Mouse (Mus musculus) liver, embryonic 15.5 days (tissue): ENCODE measurements at regions not wholly inside any gene's neighbourhood (a gene's known extent, or its start where the extent isn't known, plus 50 kb on each side); places are given as distances from the start of the nearest gene placed in this dataset.

Experiments used
- ATAC-seq: fragments of 200-750 bp; cut with Nextera tagmentation; 2 replicates; pipeline ENCODE4 v1.8.0; 2017; ENCODE audit warnings: moderate number of reproducible peaks, mild to moderate bottlenecking, moderate library complexity; ENCODE audit not compliant: insufficient read depth
- H3K27ac ChIP-seq: fragments of 300-500 bp; sonication (generic); replicated peaks from 2 replicates; pipeline ENCODE4 v1.5.1; 2015; ENCODE audit warnings: mild to moderate bottlenecking, inconsistent platforms
- H3K27me3 ChIP-seq: fragments of 300-500 bp; sonication (generic); 2 replicates; pipeline ENCODE4 v1.6.1; 2015; ENCODE audit warnings: mild to moderate bottlenecking, inconsistent platforms
- H3K36me3 ChIP-seq: fragments of 300-500 bp; sonication (generic); replicated peaks from 2 replicates; pipeline ENCODE4 v1.6.1; 2015; ENCODE audit warnings: moderate library complexity, mild to moderate bottlenecking, inconsistent platforms
- H3K4me1 ChIP-seq: fragments of 300-500 bp; sonication (generic); replicated peaks from 2 replicates; pipeline ENCODE4 v1.6.1; 2015; ENCODE audit warnings: inconsistent platforms
- H3K4me2 ChIP-seq: fragments of 300-500 bp; sonication (generic); 2 replicates; pipeline ENCODE4 v1.6.1; 2015; ENCODE audit warnings: moderate library complexity, mild to moderate bottlenecking, inconsistent platforms
- H3K4me3 ChIP-seq: fragments of 300-500 bp; sonication (generic); replicated peaks from 2 replicates; pipeline ENCODE4 v1.5.1; 2015; ENCODE audit warnings: mild to moderate bottlenecking, inconsistent platforms
- H3K9ac ChIP-seq: fragments of 300-500 bp; sonication (generic); 2 replicates; pipeline ENCODE4 v1.6.1; 2015; ENCODE audit warnings: moderate library complexity, mild to moderate bottlenecking, inconsistent platforms
- H3K9me3 ChIP-seq: fragments of 300-500 bp; sonication (generic); replicated peaks from 2 replicates; pipeline ENCODE4 v1.6.1; 2016; ENCODE audit warnings: inconsistent platforms
- WGBS: fragments of 180-500 bp; shearing (Covaris S2); methylation state at CpG from one replicate; pipeline ENCODE4 v1.1.7; 2015; ENCODE audit warnings: mixed read lengths; ENCODE audit not compliant: insufficient replicate concordance; 5-methylcytosine and 5-hydroxymethylcytosine counted together

DNA sequence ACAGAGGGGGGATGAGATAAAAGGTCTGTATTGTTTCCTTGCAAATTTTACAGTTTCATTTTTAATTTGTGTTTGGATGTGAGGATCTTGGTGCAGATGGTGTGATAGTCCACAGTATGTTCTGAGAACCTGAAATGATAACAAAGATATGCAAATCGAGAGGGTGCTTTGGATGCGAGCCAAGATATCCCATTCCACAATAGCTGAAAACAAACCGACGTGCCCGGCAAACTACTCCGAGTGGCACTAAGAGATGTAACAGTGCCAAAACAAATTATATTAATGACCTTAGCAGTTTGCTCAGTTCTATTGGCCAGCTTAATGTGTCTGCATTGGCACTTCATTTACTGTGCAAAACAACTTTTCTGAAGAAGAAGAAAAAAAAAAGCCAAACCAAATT, 622.5 kb downstream of the Tmem182 start:
- H3K9ac ChIP-seq, result no peak overlapping the region
- ATAC-seq, result no peak
- H3K27me3 ChIP-seq, result no peaks in the 10 kb centered on the region
- no peak overlapping the region for H3K4me2 ChIP-seq
- H3K4me1 ChIP-seq, result no peaks in the 10 kb centered on the region
- H3K9me3 ChIP-seq, result no peaks in the 10 kb centered on the region
- no peaks in the 10 kb centered on the region for H3K36me3 ChIP-seq
- no peak overlapping the region for H3K27ac ChIP-seq
- WGBS, result 70% methylated on average over 6 of the region's 6 CpGs
- no peak overlapping the region for H3K4me3 ChIP-seq

GRCm38 (mm10) chr1:41431127-41431690, 625.8 kb downstream of the Tmem182 start:
- no peak overlapping the region for H3K27ac ChIP-seq
- no peaks in the 10 kb centered on the region for H3K4me1 ChIP-seq
- no peak overlapping the region for H3K4me3 ChIP-seq
- no peaks in the 10 kb centered on the region for H3K36me3 ChIP-seq
- no peaks in the 10 kb centered on the region for H3K27me3 ChIP-seq
- WGBS, result 47% methylated on average over 7 of the region's 7 CpGs
- H3K9me3 ChIP-seq, result no peaks in the 10 kb centered on the region
- H3K9ac ChIP-seq, result no peak overlapping the region
- no peak overlapping the region for H3K4me2 ChIP-seq
- ATAC-seq, result no peak

DNA sequence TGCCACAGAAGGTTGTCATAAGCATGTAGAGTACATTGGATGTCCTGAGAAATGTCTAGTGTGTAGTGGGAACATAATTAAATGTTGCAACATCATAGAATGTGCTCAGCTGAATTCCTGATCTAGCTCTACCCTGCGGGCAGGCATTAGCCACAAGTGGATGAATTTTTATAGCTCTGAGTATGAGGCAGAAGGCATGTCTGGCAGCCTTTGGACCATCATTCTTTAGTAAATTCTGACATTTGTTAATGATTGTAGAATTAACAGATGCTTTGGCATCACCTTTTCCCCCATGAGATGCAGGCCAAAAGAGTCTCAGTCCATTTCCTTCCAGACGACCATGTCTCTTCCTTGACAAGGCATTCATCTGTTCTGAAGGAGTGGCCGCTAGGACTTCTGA, 630.0 kb downstream of the Tmem182 start:
- Histone ChIP-seq H3K9ac (no peak overlapping the region), H3K36me3 (no peaks in the 10 kb centered on the region), H3K9me3 (no peaks in the 10 kb centered on the region), H3K4me1 (no peaks in the 10 kb centered on the region), H3K27me3 (no peaks in the 10 kb centered on the region), H3K4me3 (no peak overlapping the region), H3K27ac (no peak overlapping the region), H3K4me2 (no peak overlapping the region)
- no peak for ATAC-seq
- WGBS, result 71% methylated on average over 3 of the region's 3 CpGs

DNA sequence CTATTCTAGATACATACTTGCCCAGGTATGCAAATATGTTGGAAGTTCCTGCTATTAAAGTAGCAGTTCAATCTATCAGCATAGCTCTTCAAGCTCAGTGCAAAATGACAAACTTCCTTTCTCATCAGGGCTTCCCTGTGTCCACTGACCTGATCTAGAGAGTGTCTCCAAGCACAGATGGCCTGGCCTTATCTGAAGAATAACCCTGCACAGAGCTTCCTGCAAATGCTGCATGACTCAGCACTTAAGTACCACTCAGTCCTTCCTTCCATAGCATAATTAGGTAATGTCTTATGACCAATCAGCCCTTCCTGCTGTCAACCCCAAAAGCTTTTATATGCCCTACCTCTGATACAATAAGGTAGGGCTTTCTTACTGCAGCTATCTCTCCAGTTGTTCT, 644.6 kb downstream of the Tmem182 start:
- ATAC-seq, result no peak
- Histone ChIP-seq H3K4me1 (no peaks in the 10 kb centered on the region), H3K9me3 (no peaks in the 10 kb centered on the region), H3K4me3 (no peak overlapping the region), H3K4me2 (no peak overlapping the region), H3K27ac (no peak overlapping the region), H3K9ac (no peak overlapping the region), H3K36me3 (no peaks in the 10 kb centered on the region), H3K27me3 (no peaks in the 10 kb centered on the region)
